Comparison of ENCODE assay signal across 9 mouse cellular contexts in the genomic region with DNA sequence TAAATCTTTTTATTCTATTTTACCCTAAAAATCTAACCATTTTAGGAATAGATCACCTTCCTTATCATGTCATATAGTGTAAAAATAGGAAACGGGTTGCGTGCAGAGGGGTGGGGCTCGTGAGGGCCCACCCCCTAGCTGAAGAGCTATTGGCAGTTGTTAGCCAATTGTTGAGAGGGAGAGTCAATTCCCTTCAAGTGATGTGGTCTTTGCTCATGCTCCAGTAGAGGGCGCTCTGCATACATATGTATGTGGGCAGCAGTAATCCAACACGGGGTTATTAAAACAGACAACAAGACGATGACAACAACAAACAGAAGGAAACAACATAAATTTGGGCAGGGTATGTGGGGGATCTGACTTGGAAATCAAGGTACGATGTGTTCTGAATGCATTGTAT. TPM values are rescaled to one million over a fixed set of nuclear protein-coding genes. Genes with fewer than 3 reads are reported as not detected.
A peak's percentile ranks its signal among the peaks of the same experiment; 100 is the strongest.
DNase-seq lines count a peak whose midpoint lies in the region; ATAC-seq lines count a peak whose summit lies in the region.
"Had no signal": no experiment of that assay in that cellular context is flagged by ENCODE, and none has a peak within 500 bp of the region (broad histone marks: within the 10 kb centered on the region; RNA-seq: fewer than 3 reads in every experiment).

No protein-coding gene starts in this region.

- peak; percentile 17 for DNase-seq in hindbrain, embryonic 11.5 days (ENCODE audit: low spot score)
- peak; percentile 94 for DNase-seq in A20 (ENCODE audit: low read depth, low spot score)
- DNase-seq in NIH3T3 (ENCODE audit: low read depth), result peak; percentile 48
- DNase-seq in kidney, postnatal 36 days, result peak; percentile 2 to 50
- DNase-seq in ovary, adult 18-20 months (ENCODE audit: low spot score), result no peak
- DNase-seq in urinary bladder, adult 18-20 months (ENCODE audit: low spot score in 2 of 2), result no peak
- DNase-seq in hindbrain, embryonic 14.5 days (ENCODE audit: low spot score), result no peak

- no peak overlapping the region for H3K9ac ChIP-seq in hindbrain, embryonic 11.5 days (ENCODE audit: low read depth, low read length)
- H3K9ac ChIP-seq in hindbrain, embryonic 16.5 days (ENCODE audit: low read depth, low read length), result no peak overlapping the region
- H3K9ac ChIP-seq in hindbrain, embryonic 14.5 days, result no peak overlapping the region

- H3K4me1 ChIP-seq in hindbrain, embryonic 11.5 days (replicated peaks; ENCODE audit: control insufficient read depth, insufficient read depth, low read length), result no peaks in the 10 kb centered on the region
- no peaks in the 10 kb centered on the region for H3K4me1 ChIP-seq in hindbrain, embryonic 16.5 days (ENCODE audit: control insufficient read depth, insufficient read depth, low read depth, low read length)
- no peaks in the 10 kb centered on the region for H3K4me1 ChIP-seq in hindbrain, embryonic 14.5 days (replicated peaks; ENCODE audit: control insufficient read depth, insufficient read depth, low read length)
- H3K4me1 ChIP-seq: hindbrain, embryonic 10.5 days had no signal

- H3K36me3 ChIP-seq in hindbrain, embryonic 11.5 days (ENCODE audit: control insufficient read depth, insufficient read depth, low read length), result no peaks in the 10 kb centered on the region
- no peaks in the 10 kb centered on the region for H3K36me3 ChIP-seq in hindbrain, embryonic 16.5 days (ENCODE audit: control insufficient read depth, insufficient read depth, low read length)
- H3K36me3 ChIP-seq in hindbrain, embryonic 14.5 days (replicated peaks; ENCODE audit: control insufficient read depth, insufficient read depth), result no peaks in the 10 kb centered on the region
- H3K36me3 ChIP-seq: hindbrain, embryonic 10.5 days had no signal

- no peak overlapping the region for H3K27ac ChIP-seq in hindbrain, embryonic 11.5 days (ENCODE audit: low read depth, low read length)
- H3K27ac ChIP-seq in hindbrain, embryonic 16.5 days (ENCODE audit: low read depth, low read length), result no peak overlapping the region
- no peak overlapping the region for H3K27ac ChIP-seq in hindbrain, embryonic 14.5 days
- H3K27ac ChIP-seq: hindbrain, embryonic 10.5 days had no signal

- no peaks in the 10 kb centered on the region for H3K27me3 ChIP-seq in hindbrain, embryonic 11.5 days (ENCODE audit: control insufficient read depth, insufficient read depth, low read length)
- no peaks in the 10 kb centered on the region for H3K27me3 ChIP-seq in hindbrain, embryonic 16.5 days (replicated peaks; ENCODE audit: control insufficient read depth, insufficient read depth, low read length)
- H3K27me3 ChIP-seq in hindbrain, embryonic 14.5 days (ENCODE audit: control insufficient read depth, insufficient read depth, low read length), result no peaks in the 10 kb centered on the region

- WGBS in hindbrain, embryonic 11.5 days, result 73% methylated on average over 7 of the region's 7 CpGs
- WGBS in hindbrain, embryonic 16.5 days, result 73% methylated on average over 7 of the region's 7 CpGs
- 75% methylated on average over 7 of the region's 7 CpGs for WGBS in hindbrain, embryonic 14.5 days

- no peak overlapping the region for H3K4me2 ChIP-seq in hindbrain, embryonic 11.5 days (replicated peaks; ENCODE audit: low read depth, low read length)
- no peak overlapping the region for H3K4me2 ChIP-seq in hindbrain, embryonic 16.5 days (ENCODE audit: low read length)
- no peak overlapping the region for H3K4me2 ChIP-seq in hindbrain, embryonic 14.5 days (replicated peaks)

- no peak for ATAC-seq in hindbrain, embryonic 11.5 days (ENCODE audit: low FRiP score)
- no peak for ATAC-seq in hindbrain, embryonic 16.5 days
- ATAC-seq in hindbrain, embryonic 14.5 days (ENCODE audit: low FRiP score), result no peak

- no peaks in the 10 kb centered on the region for H3K9me3 ChIP-seq in hindbrain, embryonic 11.5 days (ENCODE audit: control insufficient read depth, low read length)
- H3K9me3 ChIP-seq in hindbrain, embryonic 16.5 days (ENCODE audit: control insufficient read depth, low read length), result no peaks in the 10 kb centered on the region
- no peaks in the 10 kb centered on the region for H3K9me3 ChIP-seq in hindbrain, embryonic 14.5 days (ENCODE audit: control insufficient read depth, low read length)
- H3K9me3 ChIP-seq: hindbrain, embryonic 10.5 days had no signal

- no peak overlapping the region for H3K4me3 ChIP-seq in hindbrain, embryonic 11.5 days (ENCODE audit: low read depth, low read length)
- no peak overlapping the region for H3K4me3 ChIP-seq in hindbrain, embryonic 16.5 days (ENCODE audit: low read length)
- H3K4me3 ChIP-seq in hindbrain, embryonic 14.5 days (replicated peaks; ENCODE audit: low read length), result no peak overlapping the region
- H3K4me3 ChIP-seq: hindbrain, embryonic 10.5 days had no signal

RNA-seq across cellular contexts. Expression of a gene that starts 42.3 kb away (rescaled TPM):
- not detected in 2 replicates for polyA plus RNA-seq in hindbrain, embryonic 11.5 days (2014; fragmentation: Nextera tagmentation; extraction: Ambion mirVana)
- not detected in 2 replicates for polyA plus RNA-seq in hindbrain, embryonic 16.5 days (2015; fragmentation: Nextera tagmentation; extraction: Ambion mirVana)
- polyA plus RNA-seq in hindbrain, embryonic 14.5 days (2014; fragmentation: Nextera tagmentation; extraction: Ambion mirVana), result 0.17 TPM in 1 of 2 replicates, not detected in the other
- polyA plus RNA-seq: hindbrain, embryonic 10.5 days had no signal

Comparison
In these comparisons a context has a peak if more than half of its experiments do, and no peak if none do; other contexts are left out.
1. DNase-seq: peak in hindbrain, embryonic 11.5 days (single experiment), A20 (single experiment), NIH3T3 (single experiment) and kidney, postnatal 36 days (2 of 2); none in ovary, adult 18-20 months (single experiment), urinary bladder, adult 18-20 months (0 of 2) and hindbrain, embryonic 14.5 days (single experiment).